Mouse (Mus musculus) hindbrain, embryonic 11.5 days (tissue): ENCODE results near the gene Wscd2. TPM values are rescaled to one million over a fixed set of nuclear protein-coding genes. Genes with fewer than 3 reads are reported as not detected.

Experiments
- ATAC-seq: fragments of 200-750 bp; cut with Nextera tagmentation; 2 replicates; pipeline ENCODE4 v1.8.0; 2017; ENCODE audit warnings: mild to moderate bottlenecking, moderate TSS enrichment, moderate library complexity; ENCODE audit not compliant: low FRiP score
- DNase-seq: peaks from one replicate; pipeline ENCODE4 v3.0.0-alpha.2; 2015; ENCODE audit warnings: low spot score
- H3K27ac ChIP-seq: fragments of 300-500 bp; sonication (generic); 2 replicates; pipeline ENCODE4 v1.5.1; 2014; ENCODE audit warnings: mild to moderate bottlenecking, low read depth, low read length
- H3K27me3 ChIP-seq: fragments of 300-500 bp; sonication (generic); 2 replicates; pipeline ENCODE4 v1.6.1; 2014; ENCODE audit warnings: mild to moderate bottlenecking, low read length, moderate library complexity, mixed read lengths; ENCODE audit not compliant: control insufficient read depth, insufficient read depth
- H3K36me3 ChIP-seq: fragments of 300-500 bp; sonication (generic); 2 replicates; pipeline ENCODE4 v1.6.1; 2014; ENCODE audit warnings: mild to moderate bottlenecking, low read length, moderate library complexity, mixed read lengths; ENCODE audit not compliant: control insufficient read depth, insufficient read depth
- H3K4me1 ChIP-seq: fragments of 300-500 bp; sonication (generic); replicated peaks from 2 replicates; pipeline ENCODE4 v1.6.1; 2014; ENCODE audit warnings: low read length, mixed read lengths; ENCODE audit not compliant: control insufficient read depth, insufficient read depth
- H3K4me2 ChIP-seq: fragments of 300-500 bp; sonication (generic); replicated peaks from 2 replicates; pipeline ENCODE4 v1.6.1; 2014; ENCODE audit warnings: mild to moderate bottlenecking, low read depth, low read length
- H3K4me3 ChIP-seq: fragments of 300-500 bp; sonication (generic); 2 replicates; pipeline ENCODE4 v1.5.1; 2014; ENCODE audit warnings: low read depth, low read length
- H3K9ac ChIP-seq: fragments of 300-500 bp; sonication (generic); 2 replicates; pipeline ENCODE4 v1.6.1; 2014; ENCODE audit warnings: low read depth, low read length
- H3K9me3 ChIP-seq: fragments of 300-500 bp; sonication (generic); 2 replicates; pipeline ENCODE4 v1.6.1; 2016; ENCODE audit warnings: low read length; ENCODE audit not compliant: control insufficient read depth
- WGBS: fragments of 180-500 bp; shearing (Covaris S2); extraction: QIAGEN DNeasy Blood & Tissue Kit; methylation state at CpG from one replicate; pipeline ENCODE4 v1.1.7; 2014; 5-methylcytosine and 5-hydroxymethylcytosine counted together
- polyA plus RNA-seq: library from polyadenylated mRNA; unstranded; fragments of >200 nt; fragmentation: Nextera tagmentation; extraction: Ambion mirVana; gene quantifications from 2 replicates; pipeline ENCODE4 v1.2.1, GENCODE M21; 2014

Wscd2 gene
- polyA plus RNA-seq, 1 experiment from 2014 or later, result 8.5 TPM

DNA sequence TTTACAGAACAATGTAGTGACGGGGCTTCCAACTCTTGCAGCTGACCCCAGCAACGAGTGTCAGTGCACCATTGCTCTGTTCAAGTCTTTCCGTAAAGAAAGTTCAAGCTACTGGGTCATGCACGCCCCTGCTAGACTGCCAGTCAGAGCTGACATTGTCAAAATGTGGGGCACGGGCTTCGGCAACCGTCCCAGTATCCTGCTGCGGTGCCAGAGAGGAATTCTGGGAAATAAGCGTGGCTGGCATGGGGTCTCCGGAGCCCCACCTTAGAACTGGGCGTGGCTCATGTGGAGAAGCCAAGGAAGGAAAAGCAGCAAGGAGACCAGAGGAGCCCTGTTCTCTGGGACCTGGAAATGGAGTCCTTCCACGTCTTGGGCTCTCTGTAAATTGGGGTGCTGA is 75.7 kb downstream of the Wscd2 start:
- Histone ChIP-seq H3K9me3 (no peaks in the 10 kb centered on the region), H3K4me2 (no peak overlapping the region), H3K27me3 (no peaks in the 10 kb centered on the region), H3K36me3 (no peaks in the 10 kb centered on the region), H3K4me3 (no peak overlapping the region), H3K9ac (no peak overlapping the region), H3K4me1 (no peaks in the 10 kb centered on the region), H3K27ac (no peak overlapping the region)
- ATAC-seq, result no peak
- no peak for DNase-seq
- WGBS, result 72% methylated on average over 12 of the region's 12 CpGs

DNA sequence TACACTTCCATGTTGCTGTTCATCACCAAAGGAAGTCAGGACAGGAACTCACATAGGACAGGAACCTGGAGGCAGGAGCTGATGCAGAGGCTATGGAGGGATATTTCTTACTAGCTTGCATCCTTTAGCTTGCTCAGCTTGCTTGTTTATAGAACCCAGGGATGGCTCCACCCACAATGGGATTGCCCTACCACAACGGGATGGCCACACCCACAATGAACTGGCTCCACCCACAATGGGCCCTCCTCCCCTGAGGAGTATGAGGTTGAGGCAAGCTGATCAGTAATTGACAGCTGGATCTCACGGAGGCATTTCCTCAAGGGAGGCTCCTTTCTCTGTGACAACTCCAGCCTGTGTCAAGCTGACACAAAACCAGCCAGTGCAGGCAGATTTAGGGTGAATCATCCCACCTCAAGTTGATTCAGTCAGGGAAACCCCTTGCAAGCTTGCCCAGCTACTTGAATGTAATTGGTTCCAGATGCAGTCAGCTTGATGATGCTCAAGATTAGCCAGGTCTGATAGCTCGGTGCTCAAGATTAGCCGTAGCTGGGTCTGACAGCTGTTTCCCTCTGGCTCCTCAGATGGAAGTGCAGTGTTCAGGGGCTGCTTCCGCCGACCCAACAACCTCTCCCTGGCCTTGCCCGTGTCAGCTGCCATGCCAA is 80.1 kb downstream of the Wscd2 start:
- no peaks in the 10 kb centered on the region for H3K4me1 ChIP-seq
- H3K9me3 ChIP-seq, result no peaks in the 10 kb centered on the region
- H3K36me3 ChIP-seq, result no peaks in the 10 kb centered on the region
- H3K27ac ChIP-seq, result no peak overlapping the region
- DNase-seq (peak; percentile 28), ATAC-seq (no peak; the same call in 1 of the 2 replicates)
- no peak overlapping the region for H3K9ac ChIP-seq
- H3K4me2 ChIP-seq, result no peak overlapping the region
- no peak overlapping the region for H3K4me3 ChIP-seq
- 53% methylated on average over 7 of the region's 7 CpGs for WGBS
- H3K27me3 ChIP-seq, result no peaks in the 10 kb centered on the region

DNA sequence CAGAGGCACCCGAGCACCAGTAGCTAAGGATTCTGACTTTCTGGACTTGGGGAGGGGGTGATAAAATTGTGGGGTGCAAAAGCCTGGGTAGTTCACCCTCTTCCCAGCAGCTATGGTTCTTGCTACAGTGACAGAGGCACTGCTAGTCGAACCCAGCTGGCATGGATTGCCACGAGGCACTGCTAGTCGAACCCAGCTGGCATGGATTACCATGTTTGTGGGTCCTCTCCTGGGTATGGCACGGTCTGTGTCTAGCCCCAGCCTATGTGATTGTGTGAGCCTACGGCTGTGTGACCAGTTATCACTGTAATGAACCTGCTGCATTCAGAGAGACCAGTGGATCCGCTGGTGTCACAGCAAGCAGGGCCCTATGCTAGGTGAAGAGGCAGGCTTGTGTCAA is 87.4 kb downstream of the Wscd2 start:
- Histone ChIP-seq H3K36me3 (no peaks in the 10 kb centered on the region), H3K27me3 (no peaks in the 10 kb centered on the region), H3K4me2 (no peak overlapping the region), H3K4me1 (no peaks in the 10 kb centered on the region), H3K27ac (no peak overlapping the region), H3K9ac (no peak overlapping the region), H3K9me3 (no peaks in the 10 kb centered on the region), H3K4me3 (no peak overlapping the region)
- ATAC-seq (no peak), DNase-seq (no peak)
- WGBS, result 76% methylated on average over 7 of the region's 7 CpGs

DNA sequence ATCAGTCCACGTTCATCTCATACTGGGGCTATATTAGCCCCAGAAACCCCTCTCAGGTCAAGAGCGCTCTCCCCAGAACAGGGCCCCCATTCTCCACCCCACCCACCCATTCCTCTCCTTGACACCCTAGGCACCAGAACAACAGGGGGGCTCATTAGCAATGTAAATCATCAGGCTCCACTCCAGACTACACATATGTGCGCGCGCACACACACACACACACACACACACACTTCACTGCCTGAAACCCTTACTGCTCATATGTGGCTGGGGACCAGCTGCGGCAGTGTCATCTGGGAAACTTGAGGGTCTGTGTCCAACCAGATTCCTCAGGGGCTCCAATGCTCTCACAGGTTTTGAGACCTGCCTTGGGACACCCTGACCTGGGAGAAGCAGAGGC is 88.3 kb downstream of the Wscd2 start:
- no peaks in the 10 kb centered on the region for H3K36me3 ChIP-seq
- no peaks in the 10 kb centered on the region for H3K27me3 ChIP-seq
- 90% methylated on average over 6 of the region's 6 CpGs for WGBS
- no peak overlapping the region for H3K4me3 ChIP-seq
- DNase-seq (no peak), ATAC-seq (no peak)
- H3K27ac ChIP-seq, result no peak overlapping the region
- H3K9ac ChIP-seq, result no peak overlapping the region
- H3K4me1 ChIP-seq, result no peaks in the 10 kb centered on the region
- H3K4me2 ChIP-seq, result no peak overlapping the region
- H3K9me3 ChIP-seq, result no peaks in the 10 kb centered on the region

DNA sequence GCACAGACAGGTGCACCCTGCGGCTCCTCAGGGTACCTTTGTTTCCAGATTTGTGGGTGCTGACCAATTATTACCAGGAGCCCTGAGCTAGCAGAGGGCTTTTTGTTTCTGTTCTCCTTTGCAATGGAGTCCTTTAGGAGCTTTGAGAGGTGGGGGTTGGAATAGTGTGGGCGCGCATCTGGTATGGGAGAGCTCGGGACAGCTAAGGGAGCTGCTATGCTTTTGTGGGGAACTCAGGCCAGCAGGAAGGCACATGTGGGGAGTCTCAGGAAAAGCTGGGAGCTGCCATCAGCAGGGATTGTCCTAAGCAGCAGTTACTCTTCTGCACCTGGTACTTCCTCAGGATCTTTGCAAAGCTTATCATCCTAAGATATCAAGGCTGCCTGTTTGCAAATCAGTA is 89.0 kb downstream of the Wscd2 start:
- Histone ChIP-seq H3K4me3 (no peak overlapping the region), H3K9me3 (no peaks in the 10 kb centered on the region), H3K27me3 (no peaks in the 10 kb centered on the region), H3K9ac (no peak overlapping the region), H3K27ac (no peak overlapping the region), H3K36me3 (no peaks in the 10 kb centered on the region), H3K4me1 (no peaks in the 10 kb centered on the region), H3K4me2 (no peak overlapping the region)
- WGBS, result 93% methylated on average over 4 of the region's 4 CpGs
- DNase-seq, result no peak
- ATAC-seq, result no peak

DNA sequence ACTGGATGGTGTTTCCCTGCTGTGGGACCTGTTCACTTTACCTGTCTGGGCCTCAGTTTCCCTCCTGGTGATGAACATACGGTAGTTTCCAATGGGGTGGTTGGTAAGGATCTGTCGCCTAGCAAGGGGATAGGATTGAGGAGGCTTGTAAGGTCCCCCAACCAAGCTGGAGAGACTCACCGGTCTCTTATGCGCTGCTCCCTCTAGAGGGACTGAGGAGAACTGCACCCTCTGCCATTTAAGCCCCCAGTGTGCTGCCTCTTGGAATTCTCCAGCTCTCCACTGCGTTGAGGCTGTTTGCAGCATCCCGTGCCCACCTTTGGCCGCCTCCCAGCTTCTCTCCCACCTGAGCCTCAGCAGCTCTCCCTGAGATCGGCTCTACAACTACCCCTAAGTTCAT is 90.1 kb downstream of the Wscd2 start:
- H3K27ac ChIP-seq, result no peak overlapping the region
- 51% methylated on average over 8 of the region's 8 CpGs for WGBS
- no peaks in the 10 kb centered on the region for H3K27me3 ChIP-seq
- no peak overlapping the region for H3K9ac ChIP-seq
- ATAC-seq (no peak), DNase-seq (peak; percentile 71)
- no peak overlapping the region for H3K4me3 ChIP-seq
- H3K4me2 ChIP-seq, result no peak overlapping the region
- no peaks in the 10 kb centered on the region for H3K4me1 ChIP-seq
- H3K9me3 ChIP-seq, result no peaks in the 10 kb centered on the region
- no peaks in the 10 kb centered on the region for H3K36me3 ChIP-seq

DNA sequence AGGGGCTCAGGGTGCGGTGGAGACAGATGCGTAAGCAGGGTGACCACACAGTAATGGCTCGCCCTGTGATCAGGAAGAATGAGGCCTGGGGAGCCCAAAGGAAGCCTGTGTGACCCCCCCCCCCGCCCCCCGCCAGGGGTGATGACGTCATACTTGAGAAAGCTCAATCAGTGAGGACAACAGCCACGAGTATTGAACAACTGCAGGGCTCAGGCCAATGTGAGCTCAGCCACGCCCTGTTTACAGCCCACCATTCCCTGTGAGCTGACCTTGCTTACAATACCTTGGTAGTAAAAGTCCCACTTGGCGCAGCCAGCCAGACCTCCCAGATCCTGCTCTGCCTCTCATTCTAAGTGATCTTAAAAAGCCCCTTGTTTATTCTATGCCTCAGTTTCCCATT is 90.7 kb downstream of the Wscd2 start:
- Histone ChIP-seq H3K9me3 (no peaks in the 10 kb centered on the region), H3K4me3 (no peak overlapping the region), H3K36me3 (no peaks in the 10 kb centered on the region), H3K27ac (no peak overlapping the region), H3K9ac (no peak overlapping the region), H3K4me1 (no peaks in the 10 kb centered on the region), H3K4me2 (no peak overlapping the region), H3K27me3 (no peaks in the 10 kb centered on the region)
- DNase-seq (no peak), ATAC-seq (no peak)
- WGBS, result 65% methylated on average over 9 of the region's 9 CpGs

DNA sequence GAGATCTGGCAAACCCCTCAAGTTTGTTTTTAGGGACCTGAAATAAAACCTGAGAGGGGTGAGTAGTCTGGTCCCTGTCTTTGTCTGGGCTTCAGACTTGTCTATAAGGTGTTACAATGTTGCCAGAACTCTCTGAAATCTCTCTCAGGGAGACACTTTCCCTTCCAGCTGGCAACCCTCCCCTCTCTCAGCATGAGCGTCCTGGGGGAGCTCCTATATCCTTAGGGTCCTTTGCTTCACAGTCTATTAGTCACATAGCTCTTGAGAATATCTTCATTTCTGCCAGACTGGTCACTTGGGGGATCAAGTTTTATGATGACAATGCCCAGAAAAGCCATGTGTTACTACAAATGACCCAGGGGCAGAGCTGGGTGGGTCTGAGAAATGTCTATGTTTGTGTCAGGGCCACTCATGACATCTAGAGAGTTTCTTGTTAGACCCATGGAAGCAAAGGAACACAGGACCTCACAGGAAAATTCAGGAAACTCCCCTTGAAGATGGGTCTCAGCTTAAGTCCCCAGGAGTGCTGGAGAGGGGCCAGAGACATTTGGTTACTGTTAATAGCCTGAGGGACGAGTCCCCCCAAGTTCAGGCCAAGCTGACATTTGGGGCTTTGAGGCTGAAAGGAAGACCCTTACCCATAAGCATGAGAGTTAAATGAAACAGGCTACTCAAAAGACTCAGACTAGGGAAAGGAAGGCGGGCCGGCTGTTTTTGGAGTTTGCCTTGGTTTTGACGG is 93.5 kb downstream of the Wscd2 start:
- no peak overlapping the region for H3K4me2 ChIP-seq
- no peaks in the 10 kb centered on the region for H3K36me3 ChIP-seq
- DNase-seq, result no peak
- no peak overlapping the region for H3K4me3 ChIP-seq
- ATAC-seq, result no peak
- no peaks in the 10 kb centered on the region for H3K9me3 ChIP-seq
- no peaks in the 10 kb centered on the region for H3K4me1 ChIP-seq
- H3K9ac ChIP-seq, result no peak overlapping the region
- 76% methylated on average over 5 of the region's 5 CpGs for WGBS
- no peak overlapping the region for H3K27ac ChIP-seq
- no peaks in the 10 kb centered on the region for H3K27me3 ChIP-seq

DNA sequence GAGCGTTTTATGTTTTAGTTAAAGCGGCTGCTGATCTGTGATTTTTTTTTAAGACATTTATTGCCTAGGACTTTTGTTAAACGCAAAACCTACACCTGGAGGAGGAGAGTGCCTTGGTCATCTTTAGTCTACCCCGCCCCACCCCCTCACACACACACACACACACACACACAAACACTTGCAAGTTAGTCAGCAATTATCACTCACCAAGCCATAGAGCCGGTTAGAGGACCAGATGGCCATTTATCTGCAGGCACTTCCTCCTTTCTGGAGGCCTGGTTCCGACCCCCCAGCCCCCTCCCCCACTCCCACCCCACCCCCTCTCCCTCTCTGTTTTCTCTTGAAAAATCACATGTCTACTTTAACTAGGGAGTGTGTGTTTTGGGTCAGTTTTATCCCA is 94.3 kb downstream of the Wscd2 start:
- DNase-seq (no peak), ATAC-seq (no peak)
- 51% methylated on average over 6 of the region's 6 CpGs for WGBS
- Histone ChIP-seq H3K27ac (no peak overlapping the region), H3K9ac (no peak overlapping the region), H3K9me3 (no peaks in the 10 kb centered on the region), H3K36me3 (no peaks in the 10 kb centered on the region), H3K4me1 (no peaks in the 10 kb centered on the region), H3K4me3 (no peak overlapping the region), H3K27me3 (no peaks in the 10 kb centered on the region), H3K4me2 (no peak overlapping the region)
